Mouse (Mus musculus): ENCODE results near the gene Hepacam. TPM values are rescaled to one million over a fixed set of nuclear protein-coding genes. Genes with fewer than 3 reads are reported as not detected.

The Hepacam gene
- polyA plus RNA-seq, 1 experiment, result 0.09 TPM

GRCm38 (mm10) chr9:37364392-37364791 lies 2.8 kb upstream of the Hepacam start:
- Histone ChIP-seq H3K27me3 (replicated peaks; ENCODE audit: control insufficient read depth, insufficient read depth, low read length) (no peaks in the 10 kb centered on the region), H3K4me3 (ENCODE audit: insufficient read depth, low read depth, low read length) (no peak overlapping the region), H3K4me1 (ENCODE audit: control insufficient read depth, insufficient read depth, low read length) (peaks cover 4% of the 10 kb centered on the region; the same call in 1 of the 2 replicates), H3K27ac (ENCODE audit: insufficient read depth, low read depth, low read length) (no peak overlapping the region), H3K36me3 (ENCODE audit: control insufficient read depth, insufficient read depth, low read length) (no peaks in the 10 kb centered on the region)
- no peak for TF ChIP-seq CTCF (conservative IDR thresholded peaks at IDR 0.05; ENCODE audit: insufficient read depth, insufficient read length, low read depth, low read length)
- no peak for TF ChIP-seq POLR2A (IDR thresholded peaks at IDR 0.05; ENCODE audit: low read depth, low read length)
- 74% methylated on average over 3 of the region's 3 CpGs for WGBS
- no peak for DNase-seq

GRCm38 (mm10) chr9:37365706-37366105 lies 1.4 kb upstream of the Hepacam start:
- WGBS, result 51% methylated on average over 5 of the region's 5 CpGs
- peaks cover 4% of the 10 kb centered on the region; the same call in 1 of the 2 replicates for H3K4me1 ChIP-seq (ENCODE audit: control insufficient read depth, insufficient read depth, low read length)
- H3K27ac ChIP-seq (ENCODE audit: insufficient read depth, low read depth, low read length), result peak overlapping the region; percentile 23; the same call in 1 of the 2 replicates
- DNase-seq, result peak; percentile 59
- TF ChIP-seq POLR2A (IDR thresholded peaks at IDR 0.05; ENCODE audit: low read depth, low read length), result no peak
- TF ChIP-seq CTCF (conservative IDR thresholded peaks at IDR 0.05; ENCODE audit: insufficient read depth, insufficient read length, low read depth, low read length), result no peak
- H3K27me3 ChIP-seq (replicated peaks; ENCODE audit: control insufficient read depth, insufficient read depth, low read length), result no peaks in the 10 kb centered on the region
- no peaks in the 10 kb centered on the region for H3K36me3 ChIP-seq (ENCODE audit: control insufficient read depth, insufficient read depth, low read length)
- no peak overlapping the region for H3K4me3 ChIP-seq (ENCODE audit: insufficient read depth, low read depth, low read length)

- Histone ChIP-seq H3K4me3 (ENCODE audit: insufficient read depth, low read depth, low read length) (no peak overlapping the region), H3K27ac (ENCODE audit: insufficient read depth, low read depth, low read length) (peak overlapping the region; percentile 93), H3K36me3 (ENCODE audit: control insufficient read depth, insufficient read depth, low read length) (no peaks in the 10 kb centered on the region), H3K27me3 (replicated peaks; ENCODE audit: control insufficient read depth, insufficient read depth, low read length) (no peaks in the 10 kb centered on the region), H3K4me1 (ENCODE audit: control insufficient read depth, insufficient read depth, low read length) (no peaks in the 10 kb centered on the region)
- WGBS, result 49% methylated on average over 11 of the region's 11 CpGs
- peak; percentile 30 for DNase-seq
- TF ChIP-seq CTCF (conservative IDR thresholded peaks at IDR 0.05; ENCODE audit: insufficient read depth, insufficient read length, low read depth, low read length) (no peak), POLR2A (IDR thresholded peaks at IDR 0.05; ENCODE audit: low read depth, low read length) (no peak)
Measured at GRCm38 (mm10) chr9:37368081-37368830, 1.1 kb downstream of the Hepacam start.

GRCm38 (mm10) chr9:37368860-37369259 lies 1.7 kb downstream of the Hepacam start:
- H3K4me3 ChIP-seq (ENCODE audit: insufficient read depth, low read depth, low read length), result no peak overlapping the region
- H3K27ac ChIP-seq (ENCODE audit: insufficient read depth, low read depth, low read length), result peak overlapping the region; percentile 93
- peak; percentile 84 for DNase-seq
- TF ChIP-seq CTCF (conservative IDR thresholded peaks at IDR 0.05; ENCODE audit: insufficient read depth, insufficient read length, low read depth, low read length) (no peak), POLR2A (IDR thresholded peaks at IDR 0.05; ENCODE audit: low read depth, low read length) (no peak)
- H3K27me3 ChIP-seq (replicated peaks; ENCODE audit: control insufficient read depth, insufficient read depth, low read length), result no peaks in the 10 kb centered on the region
- H3K4me1 ChIP-seq (ENCODE audit: control insufficient read depth, insufficient read depth, low read length), result no peaks in the 10 kb centered on the region
- H3K36me3 ChIP-seq (ENCODE audit: control insufficient read depth, insufficient read depth, low read length), result no peaks in the 10 kb centered on the region
- WGBS, result 69% methylated on average over 8 of the region's 8 CpGs

- Histone ChIP-seq H3K27ac (ENCODE audit: insufficient read depth, low read depth, low read length) (no peak overlapping the region), H3K27me3 (replicated peaks; ENCODE audit: control insufficient read depth, insufficient read depth, low read length) (no peaks in the 10 kb centered on the region), H3K4me1 (ENCODE audit: control insufficient read depth, insufficient read depth, low read length) (no peaks in the 10 kb centered on the region), H3K36me3 (ENCODE audit: control insufficient read depth, insufficient read depth, low read length) (no peaks in the 10 kb centered on the region), H3K4me3 (ENCODE audit: insufficient read depth, low read depth, low read length) (no peak overlapping the region)
- 53% methylated on average over 7 of the region's 7 CpGs for WGBS
- TF ChIP-seq CTCF (conservative IDR thresholded peaks at IDR 0.05; ENCODE audit: insufficient read depth, insufficient read length, low read depth, low read length) (no peak), POLR2A (IDR thresholded peaks at IDR 0.05; ENCODE audit: low read depth, low read length) (no peak)
- peak; percentile 31 for DNase-seq
Measured at GRCm38 (mm10) chr9:37371232-37371801, 4.2 kb downstream of the Hepacam start.

GRCm38 (mm10) chr9:37375718-37376117 lies 8.6 kb downstream of the Hepacam start:
- no peak for TF ChIP-seq POLR2A (IDR thresholded peaks at IDR 0.05; ENCODE audit: low read depth, low read length)
- no peak for TF ChIP-seq CTCF (conservative IDR thresholded peaks at IDR 0.05; ENCODE audit: insufficient read depth, insufficient read length, low read depth, low read length)
- H3K27me3 ChIP-seq (replicated peaks; ENCODE audit: control insufficient read depth, insufficient read depth, low read length), result no peaks in the 10 kb centered on the region
- H3K27ac ChIP-seq (ENCODE audit: insufficient read depth, low read depth, low read length), result no peak overlapping the region
- no peaks in the 10 kb centered on the region for H3K4me1 ChIP-seq (ENCODE audit: control insufficient read depth, insufficient read depth, low read length)
- DNase-seq, result peak; percentile 28
- 87% methylated on average over 5 of the region's 5 CpGs for WGBS
- H3K36me3 ChIP-seq (ENCODE audit: control insufficient read depth, insufficient read depth, low read length), result no peaks in the 10 kb centered on the region
- no peak overlapping the region for H3K4me3 ChIP-seq (ENCODE audit: insufficient read depth, low read depth, low read length)

GRCm38 (mm10) chr9:37383161-37383560 lies 16.0 kb downstream of the Hepacam start:
- no peak for DNase-seq
- H3K27ac ChIP-seq (ENCODE audit: insufficient read depth, low read depth, low read length), result no peak overlapping the region
- TF ChIP-seq CTCF (conservative IDR thresholded peaks at IDR 0.05; ENCODE audit: insufficient read depth, insufficient read length, low read depth, low read length) (no peak), POLR2A (IDR thresholded peaks at IDR 0.05; ENCODE audit: low read depth, low read length) (no peak)
- no peak overlapping the region for H3K4me3 ChIP-seq (ENCODE audit: insufficient read depth, low read depth, low read length)
- 94% methylated on average over 6 of the region's 6 CpGs for WGBS
- no peaks in the 10 kb centered on the region for H3K4me1 ChIP-seq (ENCODE audit: control insufficient read depth, insufficient read depth, low read length)
- no peaks in the 10 kb centered on the region for H3K36me3 ChIP-seq (ENCODE audit: control insufficient read depth, insufficient read depth, low read length)
- no peaks in the 10 kb centered on the region for H3K27me3 ChIP-seq (replicated peaks; ENCODE audit: control insufficient read depth, insufficient read depth, low read length)
